Comparison of ENCODE assay signal across 11 mouse cellular contexts in the genomic region with DNA sequence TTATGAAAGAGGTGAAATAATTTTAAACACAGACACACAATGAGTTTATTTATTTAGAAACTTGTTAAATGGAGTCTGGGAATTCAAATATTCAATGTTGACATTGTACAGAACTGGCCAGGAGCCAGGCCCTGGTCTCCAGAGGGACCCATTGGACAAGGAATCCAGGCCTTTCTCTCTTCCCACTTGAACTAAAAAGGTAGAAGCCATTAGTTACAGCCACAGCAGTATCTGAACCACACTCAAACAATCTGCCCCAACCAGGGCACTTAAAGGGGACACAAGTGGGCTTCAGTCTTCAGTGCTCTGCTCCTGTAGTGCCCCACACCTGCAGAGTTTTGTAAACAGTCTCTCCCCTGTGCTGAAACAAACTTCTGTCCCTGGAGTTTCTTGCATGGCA. TPM values are rescaled to one million over a fixed set of nuclear protein-coding genes. Genes with fewer than 3 reads are reported as not detected.
DNase-seq lines count a peak whose midpoint lies in the region; ATAC-seq lines count a peak whose summit lies in the region.
"Had no signal": no experiment of that assay in that cellular context is flagged by ENCODE, and none has a peak within 500 bp of the region (broad histone marks: within the 10 kb centered on the region; RNA-seq: fewer than 3 reads in every experiment).

No protein-coding gene starts in this region.

- peak overlapping the region; percentile 28; the same call in 1 of the 2 replicates for H3K27ac ChIP-seq in heart, embryonic 15.5 days
- peak overlapping the region; percentile 100 for H3K27ac ChIP-seq in limb, embryonic 12.5 days
- H3K27ac ChIP-seq: liver, embryonic 13.5 days had no signal

- H3K4me1 ChIP-seq in heart, embryonic 15.5 days (replicated peaks): peaks cover 25% of the 10 kb centered on the region
- H3K4me1 ChIP-seq in limb, embryonic 12.5 days (replicated peaks): peaks cover 25% of the 10 kb centered on the region

- ATAC-seq in heart, embryonic 15.5 days (replicated peaks; ENCODE audit: insufficient number of reproducible peaks, insufficient read depth, low FRiP score, low read depth): no peak
- ATAC-seq in limb, embryonic 12.5 days (ENCODE audit: insufficient number of reproducible peaks, insufficient read depth, low FRiP score, low TSS enrichment, low read depth): no peak

- H3K27me3 ChIP-seq in heart, embryonic 15.5 days: peaks cover 28% of the 10 kb centered on the region
- H3K27me3 ChIP-seq in limb, embryonic 12.5 days: no peaks in the 10 kb centered on the region

- intact Hi-C loops in heart, postnatal 14 days (cut with DNase I): no loop called here

- H3K4me3 ChIP-seq in heart, embryonic 15.5 days: no peak overlapping the region
- H3K4me3 ChIP-seq in limb, embryonic 12.5 days (replicated peaks): no peak overlapping the region
- H3K4me3 ChIP-seq: liver, embryonic 13.5 days had no signal

- no peak for DNase-seq in heart, postnatal 14 days
- peak; percentile 46 for DNase-seq in heart, postnatal 4 days
- DNase-seq in lung, postnatal 4 days: peak; percentile 63 to 80
- no peak for DNase-seq in liver
- DNase-seq in embryo, embryonic 11 days: no peak
- DNase-seq: cerebellum, postnatal 36 days; gastrocnemius, postnatal 14 days; liver, embryonic 13.5 days; thymus, postnatal 4 days had no signal

- no peaks in the 10 kb centered on the region for H3K9me3 ChIP-seq in heart, embryonic 15.5 days (replicated peaks)
- H3K9me3 ChIP-seq in limb, embryonic 12.5 days: no peaks in the 10 kb centered on the region
- H3K9me3 ChIP-seq: liver, embryonic 13.5 days had no signal

- H3K36me3 ChIP-seq in heart, embryonic 15.5 days: no peaks in the 10 kb centered on the region
- H3K36me3 ChIP-seq in limb, embryonic 12.5 days: no peaks in the 10 kb centered on the region
- H3K36me3 ChIP-seq: liver, embryonic 13.5 days had no signal

- no peak overlapping the region for H3K9ac ChIP-seq in heart, embryonic 15.5 days
- no peak overlapping the region for H3K9ac ChIP-seq in limb, embryonic 12.5 days (replicated peaks)
- H3K9ac ChIP-seq: liver, embryonic 13.5 days had no signal

- no peak overlapping the region for H3K4me2 ChIP-seq in heart, embryonic 15.5 days
- H3K4me2 ChIP-seq in limb, embryonic 12.5 days: peak overlapping the region; percentile 87
- H3K4me2 ChIP-seq: liver, embryonic 13.5 days had no signal

RNA-seq across cellular contexts. Expression of a gene that starts 44.0 kb away (rescaled TPM):
- polyA plus RNA-seq in heart, embryonic 15.5 days (2015; fragmentation: Nextera tagmentation; extraction: Ambion mirVana): 17.3 and 24.1 TPM in 2 replicates
- 10 to 100 TPM; 21.8 to 28.1 TPM for total RNA-seq in heart, postnatal 14 days (2021)
- total RNA-seq in heart, postnatal 4 days (2021): 10 to 100 TPM; 31.5 to 36.1 TPM
- polyA plus RNA-seq in limb, embryonic 12.5 days (2016; fragmentation: Nextera tagmentation; extraction: Ambion mirVana): 187 TPM in 2 replicates

Comparison
In these comparisons a context has a peak if more than half of its experiments do, and no peak if none do; other contexts are left out.
1. DNase-seq: peak in heart, postnatal 4 days (single experiment) and lung, postnatal 4 days (2 of 2); none in heart, postnatal 14 days (0 of 2), liver (single experiment) and embryo, embryonic 11 days (single experiment).